Mouse (Mus musculus) CD4-positive, CD25-positive, alpha-beta regulatory T cell, adult 2 months (primary cell): ENCODE measurements at regions not wholly inside any gene's neighbourhood (a gene's known extent, or its start where the extent isn't known, plus 50 kb on each side); places are given as distances from the start of the nearest gene placed in this dataset.

Source experiments
- DNase-seq: peaks from one replicate; pipeline ENCODE4 v3.0.0-alpha.2; 2012; ENCODE audit warnings: low read depth, low spot score

GRCm38 (mm10) chr8:34380615-34381014 lies 269.1 kb upstream of the Gm10131 start:
- no peak for DNase-seq

GRCm38 (mm10) chr8:34377154-34377553 lies 265.6 kb upstream of the Gm10131 start:
- no peak for DNase-seq

GRCm38 (mm10) chr8:34374242-34374641 lies 262.7 kb upstream of the Gm10131 start:
- DNase-seq: no peak

GRCm38 (mm10) chr8:34372666-34372980 lies 261.1 kb upstream of the Gm10131 start:
- DNase-seq: no peak

GRCm38 (mm10) chr8:34371973-34372665 lies 260.6 kb upstream of the Gm10131 start:
- no peak for DNase-seq

- no peak for DNase-seq
These were observed 259.9 kb upstream of the Gm10131 start for GRCm38 (mm10) chr8:34371391-34371790.

- no peak for DNase-seq
These were observed 257.0 kb upstream of the Gm10131 start for GRCm38 (mm10) chr8:34368556-34368955.

GRCm38 (mm10) chr8:34364446-34365035 lies 253.0 kb upstream of the Gm10131 start:
- DNase-seq: peak; percentile 5

- DNase-seq: no peak
These were observed 252.1 kb upstream of the Gm10131 start for GRCm38 (mm10) chr8:34363679-34364078.

GRCm38 (mm10) chr8:34363131-34363530 lies 251.6 kb upstream of the Gm10131 start:
- no peak for DNase-seq

- no peak for DNase-seq
These were observed 249.8 kb upstream of the Gm10131 start for GRCm38 (mm10) chr8:34361377-34361776.

GRCm38 (mm10) chr8:34359776-34360175 lies 248.2 kb upstream of the Gm10131 start:
- no peak for DNase-seq

- DNase-seq: no peak
These were observed 243.5 kb upstream of the Gm10131 start for GRCm38 (mm10) chr8:34355059-34355458.

- no peak for DNase-seq
These were observed 241.8 kb upstream of the Gm10131 start for GRCm38 (mm10) chr8:34353140-34353855.

GRCm38 (mm10) chr8:34334851-34335250 lies 223.3 kb upstream of the Gm10131 start:
- no peak for DNase-seq

- DNase-seq: no peak
These were observed 220.1 kb upstream of the Gm10131 start for GRCm38 (mm10) chr8:34331673-34332072.

GRCm38 (mm10) chr8:34326614-34326965 lies 215.1 kb upstream of the Gm10131 start:
- DNase-seq: no peak

GRCm38 (mm10) chr8:34325841-34326613 lies 214.5 kb upstream of the Gm10131 start:
- no peak for DNase-seq

GRCm38 (mm10) chr8:34320158-34320587 lies 208.6 kb upstream of the Gm10131 start:
- no peak for DNase-seq

- DNase-seq: no peak
These were observed 208.2 kb upstream of the Gm10131 start for GRCm38 (mm10) chr8:34319719-34320118.

- peak; percentile 29 for DNase-seq
These were observed 203.7 kb upstream of the Gm10131 start for GRCm38 (mm10) chr8:34315233-34315632.
